Mouse (Mus musculus): Measurements from ENCODE around the gene C2cd5.

GRCm38 (mm10) chr6:143070019-143070418 lies 29.9 kb downstream of the C2cd5 start:
- TF ChIP-seq CTCF (conservative IDR thresholded peaks at IDR 0.05 in 1 of 2, IDR thresholded peaks at IDR 0.05 in 1 of 2; ENCODE audit: low read depth in 2 of 2, low read length in 2 of 2) (no peak), CHD2 (IDR thresholded peaks at IDR 0.05; ENCODE audit: low read length) (no peak), POLR2AphosphoS2 (IDR thresholded peaks at IDR 0.05; ENCODE audit: low read depth, low read length) (no peak), ZMIZ1 (IDR thresholded peaks at IDR 0.05; ENCODE audit: low read depth, low read length) (no peak), RCOR1 (conservative IDR thresholded peaks at IDR 0.05; ENCODE audit: low read depth, low read length) (no peak), E2F4 (IDR thresholded peaks at IDR 0.05; ENCODE audit: insufficient replicate concordance, low read depth, low read length) (no peak), SIN3A (IDR thresholded peaks at IDR 0.05; ENCODE audit: low read length) (no peak), MYC (IDR thresholded peaks at IDR 0.05; ENCODE audit: low read depth, low read length) (no peak), TBP (conservative IDR thresholded peaks at IDR 0.05; ENCODE audit: low read depth, low read length) (no peak), EP300 (IDR thresholded peaks at IDR 0.05; ENCODE audit: low read length) (no peak)

Data from CH12.LX (cell line).